ENCODE assay signal across 14 mouse cellular contexts in genomic region chr16:62895824-62896223, GRCm38 (mm10).
"Had no signal": no experiment of that assay in that cellular context is flagged by ENCODE, and none has a peak within 500 bp of the region (broad histone marks: within the 10 kb centered on the region; RNA-seq: fewer than 3 reads in every experiment).

No protein-coding gene starts in this region.

- H3K27me3 ChIP-seq: limb, embryonic 15.5 days; liver, embryonic 13.5 days; lung, embryonic 15.5 days; midbrain, embryonic 12.5 days had no signal

- ATAC-seq: liver, postnatal 0 days; midbrain, embryonic 16.5 days had no signal

- H3K27ac ChIP-seq: left cerebral cortex, adult 2 months; limb, embryonic 15.5 days; liver, embryonic 13.5 days; lung, embryonic 15.5 days; macrophage; midbrain, embryonic 12.5 days; stomach, postnatal 0 days had no signal

- H3K36me3 ChIP-seq: limb, embryonic 15.5 days; liver, embryonic 13.5 days; midbrain, embryonic 12.5 days had no signal

- H3K9me3 ChIP-seq: limb, embryonic 15.5 days; liver, embryonic 13.5 days; lung, embryonic 15.5 days; midbrain, embryonic 12.5 days had no signal

- H3K4me3 ChIP-seq: left cerebral cortex, adult 2 months; limb, embryonic 15.5 days; liver, embryonic 13.5 days; lung, embryonic 15.5 days; midbrain, embryonic 12.5 days had no signal

- DNase-seq: kidney, adult 11 months; kidney, adult 9 months; kidney, postnatal 14 days; liver, embryonic 13.5 days; liver, postnatal 0 days; lung, postnatal 14 days; thymus, postnatal 25 days had no signal

- H3K4me1 ChIP-seq: limb, embryonic 15.5 days; liver, embryonic 13.5 days; lung, embryonic 15.5 days; midbrain, embryonic 12.5 days had no signal
